Mouse (Mus musculus): ENCODE data around the gene Tmem121. TPM values are rescaled to one million over a fixed set of nuclear protein-coding genes. Genes with fewer than 3 reads are reported as not detected.

Gene Tmem121
- polyA plus RNA-seq, 1 experiment: not detected

GRCm38 (mm10) chr12:113214072-113214808 is 28.5 kb downstream of the Tmem121 start:
- Histone ChIP-seq H3K4me1 (ENCODE audit: control insufficient read depth, insufficient read depth, low read length) (no peaks in the 10 kb centered on the region), H3K27ac (ENCODE audit: insufficient read depth, low read depth, low read length) (no peak overlapping the region), H3K4me3 (ENCODE audit: insufficient read depth, low read depth, low read length) (no peak overlapping the region)
- TF ChIP-seq POLR2A (IDR thresholded peaks at IDR 0.05; ENCODE audit: insufficient read depth, low read depth, low read length) (no peak), CTCF (IDR thresholded peaks at IDR 0.05; ENCODE audit: insufficient read depth, low read depth, low read length) (no peak)
- WGBS: 89% methylated on average over 25 of the region's 25 CpGs

- TF ChIP-seq POLR2A (IDR thresholded peaks at IDR 0.05; ENCODE audit: insufficient read depth, low read depth, low read length) (no peak), CTCF (IDR thresholded peaks at IDR 0.05; ENCODE audit: insufficient read depth, low read depth, low read length) (no peak)
- no peak overlapping the region for H3K4me3 ChIP-seq (ENCODE audit: insufficient read depth, low read depth, low read length)
- 85% methylated on average over 16 of the region's 16 CpGs for WGBS
- H3K4me1 ChIP-seq (ENCODE audit: control insufficient read depth, insufficient read depth, low read length): no peaks in the 10 kb centered on the region
- H3K27ac ChIP-seq (ENCODE audit: insufficient read depth, low read depth, low read length): no peak overlapping the region
Measured at GRCm38 (mm10) chr12:113214972-113215666, 29.4 kb downstream of the Tmem121 start.

GRCm38 (mm10) chr12:113215667-113216346 is 30.1 kb downstream of the Tmem121 start:
- 11% methylated on average over 6 of the region's 6 CpGs for WGBS
- TF ChIP-seq POLR2A (IDR thresholded peaks at IDR 0.05; ENCODE audit: insufficient read depth, low read depth, low read length): no peak
- peak; percentile 61 for TF ChIP-seq CTCF (IDR thresholded peaks at IDR 0.05; ENCODE audit: insufficient read depth, low read depth, low read length)

GRCm38 (mm10) chr12:113217306-113218242 is 31.8 kb downstream of the Tmem121 start:
- H3K27ac ChIP-seq (ENCODE audit: insufficient read depth, low read depth, low read length): no peak overlapping the region
- no peak overlapping the region for H3K4me3 ChIP-seq (ENCODE audit: insufficient read depth, low read depth, low read length)
- no peak for TF ChIP-seq POLR2A (IDR thresholded peaks at IDR 0.05; ENCODE audit: insufficient read depth, low read depth, low read length)
- peak; percentile 84 for TF ChIP-seq CTCF (IDR thresholded peaks at IDR 0.05; ENCODE audit: insufficient read depth, low read depth, low read length)
- 27% methylated on average over 11 of the region's 11 CpGs for WGBS
- H3K4me1 ChIP-seq (ENCODE audit: control insufficient read depth, insufficient read depth, low read length): no peaks in the 10 kb centered on the region

More at GRCm38 (mm10) chr12:113215667-113216346, 30.1 kb downstream of the Tmem121 start:
- no peak overlapping the region for H3K27ac ChIP-seq (ENCODE audit: insufficient read depth, low read depth, low read length)
- H3K4me3 ChIP-seq (ENCODE audit: insufficient read depth, low read depth, low read length): no peak overlapping the region
- no peaks in the 10 kb centered on the region for H3K4me1 ChIP-seq (ENCODE audit: control insufficient read depth, insufficient read depth, low read length)

- TF ChIP-seq CTCF (IDR thresholded peaks at IDR 0.05; ENCODE audit: insufficient read depth, low read depth, low read length) (0 out of 2 replicates have a peak, but pooled peaks have one; percentile 30), POLR2A (IDR thresholded peaks at IDR 0.05; ENCODE audit: insufficient read depth, low read depth, low read length) (no peak)
- no peaks in the 10 kb centered on the region for H3K4me1 ChIP-seq (ENCODE audit: control insufficient read depth, insufficient read depth, low read length)
- no peak overlapping the region for H3K4me3 ChIP-seq (ENCODE audit: insufficient read depth, low read depth, low read length)
- H3K27ac ChIP-seq (ENCODE audit: insufficient read depth, low read depth, low read length): no peak overlapping the region
- 51% methylated on average over 4 of the region's 4 CpGs for WGBS
Measured at GRCm38 (mm10) chr12:113219867-113220266, 34.1 kb downstream of the Tmem121 start.

GRCm38 (mm10) chr12:113220447-113220846 is 34.7 kb downstream of the Tmem121 start:
- 41% methylated on average over 4 of the region's 4 CpGs for WGBS
- no peak overlapping the region for H3K4me3 ChIP-seq (ENCODE audit: insufficient read depth, low read depth, low read length)
- no peak overlapping the region for H3K27ac ChIP-seq (ENCODE audit: insufficient read depth, low read depth, low read length)
- no peak for TF ChIP-seq CTCF (IDR thresholded peaks at IDR 0.05; ENCODE audit: insufficient read depth, low read depth, low read length)
- TF ChIP-seq POLR2A (IDR thresholded peaks at IDR 0.05; ENCODE audit: insufficient read depth, low read depth, low read length): no peak
- H3K4me1 ChIP-seq (ENCODE audit: control insufficient read depth, insufficient read depth, low read length): no peaks in the 10 kb centered on the region

GRCm38 (mm10) chr12:113221289-113221688 is 35.6 kb downstream of the Tmem121 start:
- H3K4me3 ChIP-seq (ENCODE audit: insufficient read depth, low read depth, low read length): no peak overlapping the region
- TF ChIP-seq POLR2A (IDR thresholded peaks at IDR 0.05; ENCODE audit: insufficient read depth, low read depth, low read length) (no peak), CTCF (IDR thresholded peaks at IDR 0.05; ENCODE audit: insufficient read depth, low read depth, low read length) (peak; percentile 40; the same call in 1 of the 2 replicates)
- no peaks in the 10 kb centered on the region for H3K4me1 ChIP-seq (ENCODE audit: control insufficient read depth, insufficient read depth, low read length)
- 84% methylated on average over 9 of the region's 9 CpGs for WGBS
- H3K27ac ChIP-seq (ENCODE audit: insufficient read depth, low read depth, low read length): no peak overlapping the region

GRCm38 (mm10) chr12:113222121-113222636 is 36.4 kb downstream of the Tmem121 start:
- Histone ChIP-seq H3K4me3 (ENCODE audit: insufficient read depth, low read depth, low read length) (no peak overlapping the region), H3K27ac (ENCODE audit: insufficient read depth, low read depth, low read length) (no peak overlapping the region), H3K4me1 (ENCODE audit: control insufficient read depth, insufficient read depth, low read length) (no peaks in the 10 kb centered on the region)
- TF ChIP-seq CTCF (IDR thresholded peaks at IDR 0.05; ENCODE audit: insufficient read depth, low read depth, low read length) (peak; percentile 48; the same call in 1 of the 2 replicates), POLR2A (IDR thresholded peaks at IDR 0.05; ENCODE audit: insufficient read depth, low read depth, low read length) (no peak)
- 16% methylated on average over 8 of the region's 8 CpGs for WGBS
